Mouse (Mus musculus) neural tube, embryonic 12.5 days (tissue): ENCODE results near the gene Sh3rf1. TPM values are rescaled to one million over a fixed set of nuclear protein-coding genes. Genes with fewer than 3 reads are reported as not detected.

Experiments used
- ATAC-seq: fragments of 200-750 bp; cut with Nextera tagmentation; 2 replicates; pipeline ENCODE4 v1.8.0; 2017; ENCODE audit warnings: low read depth, mild to moderate bottlenecking, moderate TSS enrichment, moderate library complexity; ENCODE audit not compliant: low FRiP score
- H3K27ac ChIP-seq: fragments of 300-500 bp; sonication (generic); 2 replicates; pipeline ENCODE4 v1.5.1; 2016
- H3K27me3 ChIP-seq: fragments of 300-500 bp; sonication (generic); replicated peaks from 2 replicates; pipeline ENCODE4 v1.6.1; 2016; ENCODE audit warnings: mild to moderate bottlenecking
- H3K36me3 ChIP-seq: fragments of 300-500 bp; sonication (generic); 2 replicates; pipeline ENCODE4 v1.6.1; 2016; ENCODE audit warnings: mild to moderate bottlenecking
- H3K4me1 ChIP-seq: fragments of 300-500 bp; sonication (generic); 2 replicates; pipeline ENCODE4 v1.6.1; 2016
- H3K4me2 ChIP-seq: fragments of 300-500 bp; sonication (generic); replicated peaks from 2 replicates; pipeline ENCODE4 v1.6.1; 2016; ENCODE audit warnings: mild to moderate bottlenecking
- H3K4me3 ChIP-seq: fragments of 300-500 bp; sonication (generic); 2 replicates; pipeline ENCODE4 v1.5.1; 2016
- H3K9ac ChIP-seq: fragments of 300-500 bp; sonication (generic); 2 replicates; pipeline ENCODE4 v1.6.1; 2016; ENCODE audit warnings: mild to moderate bottlenecking
- H3K9me3 ChIP-seq: fragments of 300-500 bp; sonication (generic); 2 replicates; pipeline ENCODE4 v1.6.1; 2016; ENCODE audit warnings: mild to moderate bottlenecking
- WGBS: fragments of 180-500 bp; shearing (Covaris S2); methylation state at CpG from one replicate; pipeline ENCODE4 v1.1.7; 2016; 5-methylcytosine and 5-hydroxymethylcytosine counted together
- polyA plus RNA-seq: library from polyadenylated mRNA; unstranded; fragments of >200 nt; fragmentation: Nextera tagmentation; extraction: Ambion mirVana; gene quantifications from 2 replicates; pipeline ENCODE4 v1.2.1, GENCODE M21; 2016

Gene Sh3rf1
- polyA plus RNA-seq, 1 experiment from 2014 or later, result 25.2 TPM

DNA sequence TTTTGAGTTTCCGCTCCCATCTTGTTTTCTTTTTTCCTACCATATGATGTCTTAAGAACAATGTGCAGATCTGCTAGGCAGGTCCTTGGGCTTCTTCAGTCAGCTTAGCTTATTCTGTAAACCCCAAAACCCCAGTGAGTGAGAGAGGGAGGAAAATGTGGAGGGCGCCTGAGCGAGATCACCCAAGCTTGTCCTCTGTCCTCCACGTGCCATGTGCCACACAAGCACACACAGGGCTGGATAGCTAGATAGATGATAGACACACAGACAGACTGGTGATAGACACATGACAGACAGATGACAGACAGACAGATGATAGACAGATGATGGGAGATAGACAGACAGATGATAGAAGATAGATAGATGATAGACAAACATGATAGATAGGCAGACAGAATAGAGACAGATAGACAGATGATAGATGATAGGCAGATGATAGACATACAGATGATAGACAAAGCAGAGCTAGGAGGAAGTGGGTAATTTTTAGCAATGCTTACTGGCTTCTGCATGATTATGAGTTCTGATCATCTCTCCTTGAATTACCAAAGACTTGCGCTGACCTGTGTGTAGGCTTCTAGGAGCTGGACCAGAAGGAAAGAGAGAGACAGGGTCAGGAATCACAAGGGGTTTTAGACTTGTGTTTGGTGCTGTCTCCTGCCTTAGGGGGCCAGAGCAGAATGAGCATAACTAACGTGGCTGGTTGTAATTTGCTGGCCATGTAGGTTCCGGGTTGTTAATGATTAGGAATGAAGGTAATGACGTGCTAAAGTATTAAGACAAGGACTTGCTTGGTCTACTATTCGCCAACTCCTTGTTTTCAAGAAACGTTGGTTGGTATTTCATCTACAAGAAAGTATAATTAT, 58.9 kb downstream of the Sh3rf1 start:
- ATAC-seq, result 0 out of 2 replicates have a peak, but pooled peaks have one; percentile 29
- Histone ChIP-seq H3K36me3 (no peaks in the 10 kb centered on the region), H3K9me3 (no peaks in the 10 kb centered on the region), H3K4me3 (no peak overlapping the region), H3K4me1 (peaks cover 24% of the 10 kb centered on the region), H3K27ac (no peak overlapping the region), H3K4me2 (no peak overlapping the region), H3K27me3 (no peaks in the 10 kb centered on the region), H3K9ac (no peak overlapping the region)
- 36% methylated on average over 10 of the region's 10 CpGs for WGBS

DNA sequence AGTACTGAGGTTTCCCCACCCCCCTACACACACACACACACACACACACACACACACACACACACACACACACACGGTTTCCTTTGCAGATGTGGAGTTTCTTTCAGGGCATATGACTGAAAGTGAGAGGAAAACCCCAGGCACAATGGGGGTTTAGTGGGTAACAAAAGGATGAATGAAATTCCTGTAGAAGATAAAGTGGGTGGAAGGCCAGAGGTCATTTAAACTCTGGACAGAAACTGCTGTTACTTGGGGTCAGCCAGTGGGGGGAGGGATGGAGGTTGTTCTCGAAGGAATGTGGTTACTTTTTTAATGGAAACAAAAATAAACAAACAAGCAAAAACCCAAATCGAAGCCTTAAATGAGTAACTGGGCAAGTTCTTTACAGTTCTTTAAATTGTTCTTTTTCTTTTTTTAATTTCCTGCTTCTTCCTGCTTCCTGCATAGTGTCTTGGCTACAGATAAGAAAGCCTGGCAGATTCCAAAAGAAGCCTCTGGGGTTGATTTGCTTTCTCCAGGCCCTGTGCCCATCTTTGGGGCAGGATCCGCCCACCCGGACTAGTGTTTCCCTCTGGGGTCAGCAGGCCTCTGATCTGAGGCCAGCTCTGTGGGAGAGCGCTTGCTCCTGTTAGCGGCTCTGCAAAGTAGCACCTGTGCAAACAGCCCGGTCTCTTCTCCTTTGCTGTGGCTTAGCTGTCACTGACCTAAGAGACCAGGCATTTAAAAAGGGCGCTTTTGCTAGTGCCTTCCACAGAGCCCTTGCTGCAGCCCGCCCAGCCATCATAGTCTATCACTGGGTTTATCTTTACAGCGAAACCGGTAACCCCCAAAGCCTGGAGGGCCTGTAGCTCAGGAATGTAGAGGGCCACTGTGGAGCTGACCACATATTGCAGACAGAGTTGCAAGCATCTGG, 59.8 kb downstream of the Sh3rf1 start:
- no peak overlapping the region for H3K9ac ChIP-seq

DNA sequence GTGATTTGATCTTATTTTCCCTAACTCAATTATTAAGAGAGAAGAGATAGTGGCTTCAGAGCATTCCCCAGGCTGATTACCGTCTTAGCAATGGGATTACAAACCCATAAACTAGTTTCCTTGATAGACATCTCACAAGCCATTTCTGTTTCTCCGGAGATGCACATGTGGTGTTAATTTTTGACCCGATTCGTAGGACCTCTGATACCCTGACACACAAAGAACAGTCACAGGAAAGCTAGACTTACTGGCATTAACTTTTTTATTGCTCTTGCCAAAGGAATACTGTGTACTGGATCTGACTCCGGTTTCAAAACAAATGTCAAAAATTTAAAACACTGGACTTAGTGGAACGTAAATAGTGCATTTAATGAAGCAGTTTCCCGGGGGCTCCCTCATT, 62.2 kb downstream of the Sh3rf1 start:
- Histone ChIP-seq H3K4me3 (no peak overlapping the region), H3K4me1 (peaks cover 26% of the 10 kb centered on the region), H3K27ac (no peak overlapping the region), H3K9me3 (no peaks in the 10 kb centered on the region), H3K4me2 (no peak overlapping the region), H3K9ac (no peak overlapping the region), H3K27me3 (no peaks in the 10 kb centered on the region), H3K36me3 (no peaks in the 10 kb centered on the region)
- no peak for ATAC-seq
- WGBS, result 73% methylated on average over 7 of the region's 7 CpGs

More for the DNA sequence above, 59.8 kb downstream of the Sh3rf1 start:
- 6% methylated on average over 12 of the region's 12 CpGs for WGBS
- Histone ChIP-seq H3K9me3 (no peaks in the 10 kb centered on the region), H3K4me2 (no peak overlapping the region), H3K36me3 (no peaks in the 10 kb centered on the region), H3K27me3 (no peaks in the 10 kb centered on the region), H3K27ac (no peak overlapping the region), H3K4me3 (no peak overlapping the region), H3K4me1 (peaks cover 25% of the 10 kb centered on the region)
- 0 out of 2 replicates have a peak, but pooled peaks have one; percentile 10 for ATAC-seq

DNA sequence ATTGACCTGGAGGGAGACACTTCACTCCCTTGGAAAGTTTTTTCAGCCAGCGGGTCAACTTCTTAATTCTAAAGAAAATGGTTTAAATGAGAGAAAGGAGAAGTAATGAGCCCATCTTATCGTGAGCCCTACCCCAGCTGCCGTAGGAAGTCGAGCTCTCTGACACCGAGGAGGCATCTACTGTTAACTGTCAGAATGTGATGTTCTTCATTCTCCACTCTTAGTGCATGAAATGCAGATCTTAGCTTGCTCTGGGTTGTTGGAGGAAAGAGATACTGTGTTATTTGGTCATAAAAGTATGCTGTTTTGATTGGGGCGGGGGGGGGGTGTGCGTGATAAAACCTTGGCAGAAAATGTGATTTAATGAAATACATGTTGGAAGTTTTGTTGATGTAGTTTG, 62.7 kb downstream of the Sh3rf1 start:
- Histone ChIP-seq H3K36me3 (no peaks in the 10 kb centered on the region), H3K27ac (no peak overlapping the region), H3K4me1 (peaks cover 26% of the 10 kb centered on the region), H3K4me3 (no peak overlapping the region), H3K9me3 (no peaks in the 10 kb centered on the region), H3K9ac (no peak overlapping the region), H3K4me2 (no peak overlapping the region), H3K27me3 (no peaks in the 10 kb centered on the region)
- ATAC-seq, result no peak
- WGBS, result 79% methylated on average over 7 of the region's 7 CpGs

DNA sequence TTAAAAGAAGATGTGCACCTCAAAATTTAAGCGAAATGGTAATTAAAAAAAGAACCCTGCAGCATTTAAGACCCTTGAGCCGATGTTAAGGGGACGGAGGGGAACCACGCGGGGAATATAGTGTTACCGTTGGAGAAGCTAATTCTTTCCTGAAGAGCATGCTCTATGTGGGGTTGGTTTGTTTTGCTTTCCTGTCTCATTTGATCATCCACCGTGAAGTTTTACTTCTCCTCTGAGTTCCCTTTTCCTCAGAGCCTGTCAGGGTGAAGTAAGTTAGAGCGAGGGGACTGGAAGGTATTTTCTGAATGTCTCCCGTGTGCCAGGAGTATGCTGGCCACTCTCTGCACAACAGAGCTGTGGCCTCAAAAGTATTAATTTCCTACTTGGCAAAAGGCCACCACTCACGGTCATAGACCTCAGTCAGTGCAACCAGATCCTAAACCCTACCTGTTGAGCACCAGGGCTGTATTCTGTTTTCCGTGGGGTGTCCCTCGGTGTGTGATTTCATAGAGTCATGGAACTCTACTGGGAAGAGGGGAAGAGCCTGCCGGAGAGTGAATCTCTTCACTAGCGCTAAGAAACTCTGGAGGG, 63.2 kb downstream of the Sh3rf1 start:
- H3K9ac ChIP-seq, result no peak overlapping the region
- H3K9me3 ChIP-seq, result no peaks in the 10 kb centered on the region
- no peak overlapping the region for H3K4me2 ChIP-seq
- peaks cover 26% of the 10 kb centered on the region for H3K4me1 ChIP-seq
- ATAC-seq, result no peak
- no peak overlapping the region for H3K27ac ChIP-seq
- no peaks in the 10 kb centered on the region for H3K36me3 ChIP-seq
- WGBS, result 80% methylated on average over 14 of the region's 14 CpGs
- no peak overlapping the region for H3K4me3 ChIP-seq
- H3K27me3 ChIP-seq, result no peaks in the 10 kb centered on the region

DNA sequence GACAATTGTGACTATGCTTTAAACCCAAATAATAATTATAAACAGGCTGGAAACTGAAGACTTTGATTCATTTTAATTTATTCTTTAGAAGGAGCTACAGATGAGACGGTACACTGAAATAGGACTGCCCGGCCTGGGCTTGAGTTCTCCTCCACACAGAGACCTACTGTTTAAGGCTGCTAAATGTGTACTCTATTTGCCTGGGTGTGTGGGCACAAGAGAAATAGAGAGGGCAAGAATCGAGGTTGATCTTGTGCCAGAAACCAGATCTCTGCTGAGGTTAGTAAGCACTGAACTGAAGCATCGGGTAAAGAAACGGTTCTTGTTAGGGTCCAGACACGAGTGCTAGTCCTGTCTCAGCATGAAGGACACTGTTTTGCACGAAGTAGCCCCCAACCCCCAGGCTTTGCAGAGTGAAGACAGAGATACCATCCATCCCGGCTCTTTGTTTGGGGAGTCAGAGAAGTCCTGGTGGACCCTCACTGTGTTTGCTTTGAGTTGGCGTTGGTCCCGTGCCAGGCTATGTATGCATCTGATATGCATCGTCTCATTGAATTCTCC, 64.4 kb downstream of the Sh3rf1 start:
- no peak overlapping the region for H3K9ac ChIP-seq
- 82% methylated on average over 11 of the region's 11 CpGs for WGBS
- no peaks in the 10 kb centered on the region for H3K27me3 ChIP-seq
- ATAC-seq, result no peak
- no peak overlapping the region for H3K27ac ChIP-seq
- no peaks in the 10 kb centered on the region for H3K9me3 ChIP-seq
- H3K4me1 ChIP-seq, result peaks cover 14% of the 10 kb centered on the region
- H3K4me3 ChIP-seq, result no peak overlapping the region
- no peaks in the 10 kb centered on the region for H3K36me3 ChIP-seq
- H3K4me2 ChIP-seq, result no peak overlapping the region

DNA sequence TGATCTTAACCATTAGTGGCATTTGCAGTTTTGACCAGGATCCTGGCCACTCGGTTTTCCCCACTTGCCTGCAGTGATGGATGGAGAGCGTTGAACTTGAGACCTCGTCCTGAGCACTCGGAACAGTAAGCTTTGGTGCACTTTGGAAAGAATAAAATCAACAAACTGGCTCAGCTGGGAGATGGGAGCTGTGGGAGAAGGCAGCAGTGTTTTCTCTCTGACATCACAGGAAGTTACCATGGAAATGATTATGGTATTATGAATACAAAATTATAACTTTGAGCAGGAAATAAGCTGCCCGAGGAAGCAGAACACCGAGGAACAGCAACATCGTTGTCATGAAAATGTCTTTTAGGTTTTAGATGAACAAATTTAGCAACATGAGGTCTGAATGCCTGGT, 65.0 kb downstream of the Sh3rf1 start:
- Histone ChIP-seq H3K4me3 (no peak overlapping the region), H3K4me1 (peaks cover 8% of the 10 kb centered on the region; the same call in 1 of the 2 replicates), H3K27me3 (no peaks in the 10 kb centered on the region), H3K9me3 (no peaks in the 10 kb centered on the region), H3K36me3 (no peaks in the 10 kb centered on the region), H3K27ac (no peak overlapping the region), H3K4me2 (no peak overlapping the region), H3K9ac (no peak overlapping the region)
- 64% methylated on average over 7 of the region's 7 CpGs for WGBS
- no peak for ATAC-seq

DNA sequence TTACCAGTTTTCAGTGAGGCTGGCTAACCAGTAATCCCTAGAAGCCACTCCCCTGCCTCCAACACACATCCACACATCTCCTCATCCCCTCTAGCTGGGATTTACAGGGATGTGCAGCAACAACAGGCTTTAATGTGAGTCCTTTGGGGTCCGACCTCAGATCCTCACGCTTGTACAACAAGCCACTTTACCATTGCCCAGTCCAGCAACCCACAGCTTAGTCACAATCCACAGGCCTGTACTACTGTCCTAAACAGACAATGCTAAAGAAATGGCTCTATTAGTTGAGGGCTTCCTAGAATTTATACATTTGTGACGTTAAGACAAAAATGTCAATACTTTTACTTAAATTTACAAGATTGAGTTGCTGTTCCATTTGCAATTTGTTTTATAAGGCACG, 71.4 kb downstream of the Sh3rf1 start:
- Histone ChIP-seq H3K9ac (no peak overlapping the region), H3K27ac (no peak overlapping the region), H3K36me3 (no peaks in the 10 kb centered on the region), H3K4me3 (no peak overlapping the region), H3K9me3 (no peaks in the 10 kb centered on the region), H3K27me3 (no peaks in the 10 kb centered on the region), H3K4me1 (peaks cover 11% of the 10 kb centered on the region), H3K4me2 (no peak overlapping the region)
- peak; percentile 38; the same call in 1 of the 2 replicates for ATAC-seq
- WGBS, result 62% methylated on average over 4 of the region's 4 CpGs

DNA sequence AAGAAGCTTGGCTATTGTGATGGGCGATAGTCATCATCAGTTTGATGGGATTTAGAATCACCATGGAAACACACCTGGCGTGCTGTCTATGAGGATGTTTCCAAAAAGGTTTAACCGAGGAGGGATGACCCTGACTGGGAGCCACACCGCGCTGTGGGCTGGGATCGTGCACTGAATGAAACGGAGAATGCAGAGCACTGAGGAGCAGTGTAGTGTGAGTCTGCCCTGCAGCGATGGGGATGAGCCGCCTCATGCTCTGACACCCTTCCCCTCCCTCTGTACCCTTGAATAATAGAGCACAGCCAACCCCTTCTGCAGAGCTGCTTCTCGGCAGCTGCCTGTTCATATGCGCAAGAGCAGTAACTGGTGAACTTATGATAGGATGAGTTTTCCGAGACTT, 71.8 kb downstream of the Sh3rf1 start:
- WGBS, result 28% methylated on average over 12 of the region's 12 CpGs
- H3K27me3 ChIP-seq, result no peaks in the 10 kb centered on the region
- H3K4me1 ChIP-seq, result peaks cover 11% of the 10 kb centered on the region
- peak; percentile 87 for ATAC-seq
- H3K4me3 ChIP-seq, result no peak overlapping the region
- H3K9ac ChIP-seq, result no peak overlapping the region
- no peaks in the 10 kb centered on the region for H3K9me3 ChIP-seq
- H3K27ac ChIP-seq, result no peak overlapping the region
- no peaks in the 10 kb centered on the region for H3K36me3 ChIP-seq
- H3K4me2 ChIP-seq, result peak overlapping the region; percentile 14; the same call in 1 of the 2 replicates

DNA sequence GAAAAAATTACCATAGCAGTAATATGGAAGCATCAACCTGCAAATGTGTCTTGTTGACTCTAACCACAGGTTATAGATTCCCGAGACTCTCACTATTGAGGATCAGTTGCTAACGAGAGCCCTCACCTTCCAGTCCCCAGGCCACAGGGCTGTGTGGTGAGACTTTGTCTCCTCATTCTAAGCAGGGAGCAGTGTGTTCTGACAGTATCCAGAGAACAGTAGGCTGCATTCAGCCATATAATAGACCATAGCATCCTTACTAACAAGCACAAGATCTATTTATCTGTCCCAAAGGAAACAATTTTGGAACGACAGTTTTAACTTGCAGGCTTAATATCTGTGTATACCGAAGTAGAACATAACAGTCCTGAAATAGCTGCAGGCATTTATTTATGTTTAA, 75.2 kb downstream of the Sh3rf1 start:
- Histone ChIP-seq H3K4me1 (peaks cover 22% of the 10 kb centered on the region), H3K27me3 (no peaks in the 10 kb centered on the region), H3K4me3 (no peak overlapping the region), H3K36me3 (no peaks in the 10 kb centered on the region), H3K4me2 (no peak overlapping the region), H3K9me3 (no peaks in the 10 kb centered on the region), H3K27ac (no peak overlapping the region), H3K9ac (no peak overlapping the region)
- 55% methylated on average over 4 of the region's 4 CpGs for WGBS
- ATAC-seq, result no peak

DNA sequence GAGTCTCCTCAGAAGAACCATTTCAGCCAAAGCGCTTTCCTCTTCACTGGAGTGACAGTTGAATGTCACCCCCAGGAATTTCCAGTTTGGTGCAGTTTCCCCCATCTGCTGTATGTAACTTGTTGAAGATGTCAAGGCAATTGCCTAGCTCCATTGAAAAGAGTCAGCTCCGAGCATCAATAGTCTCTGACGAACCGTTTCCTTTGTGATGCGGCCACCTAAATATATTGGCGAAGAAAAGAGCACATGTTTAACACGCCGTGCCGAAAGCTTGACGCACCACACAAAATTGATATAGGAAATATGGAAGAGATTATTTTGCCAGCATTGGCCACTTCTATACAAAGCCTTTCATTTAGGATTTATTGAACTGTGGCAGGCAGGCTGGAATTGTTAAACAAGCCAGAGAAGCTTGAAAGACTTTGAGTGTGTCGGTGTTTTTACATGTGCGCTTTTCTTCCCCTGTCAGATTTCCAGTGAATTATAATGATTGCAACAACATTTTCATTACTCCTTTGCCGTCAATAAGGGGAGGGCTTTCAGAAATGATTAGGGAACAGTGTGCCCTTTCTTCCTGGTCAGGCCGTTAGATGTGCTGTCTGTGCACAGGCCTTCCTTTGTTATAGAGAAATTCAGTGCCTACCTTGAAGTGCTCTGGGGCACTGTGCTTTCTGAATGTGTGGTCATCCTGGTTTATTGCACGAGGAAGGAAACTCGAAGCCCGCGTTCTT, 77.8 kb downstream of the Sh3rf1 start:
- peak; percentile 68; the same call in 1 of the 2 replicates for ATAC-seq

More for the DNA sequence above, 77.8 kb downstream of the Sh3rf1 start:
- no peaks in the 10 kb centered on the region for H3K36me3 ChIP-seq
- H3K9ac ChIP-seq, result no peak overlapping the region
- 35% methylated on average over 18 of the region's 18 CpGs for WGBS
- H3K4me2 ChIP-seq, result no peak overlapping the region
- H3K4me1 ChIP-seq, result peaks cover 11% of the 10 kb centered on the region
- H3K27ac ChIP-seq, result no peak overlapping the region
- no peaks in the 10 kb centered on the region for H3K9me3 ChIP-seq
- H3K4me3 ChIP-seq, result no peak overlapping the region
- no peaks in the 10 kb centered on the region for H3K27me3 ChIP-seq
